Mouse (Mus musculus) ES-E14 (cell line): Measurements from ENCODE around the gene Sfxn2. TPM values are rescaled to one million over a fixed set of nuclear protein-coding genes. Genes with fewer than 3 reads are reported as not detected.

ENCODE experiments used
- DNase-seq: peaks from one replicate; pipeline ENCODE4 v3.0.0-alpha.2; 2013; ENCODE audit warnings: low read depth, low spot score
- H3K27ac ChIP-seq: 2 replicates; pipeline ENCODE4 v1.5.1; 2012; ENCODE audit warnings: low read depth, mild to moderate bottlenecking, low read length, moderate library complexity, mixed read lengths; ENCODE audit not compliant: poor library complexity, insufficient read depth, severe bottlenecking
- H3K36me3 ChIP-seq: 2 replicates; pipeline ENCODE4 v1.6.1; 2012; ENCODE audit warnings: mild to moderate bottlenecking, low read length, moderate library complexity, mixed read lengths; ENCODE audit not compliant: control insufficient read depth, poor library complexity, insufficient read depth, severe bottlenecking
- H3K4me1 ChIP-seq, 2 experiments: fragments of 150-350 bp in 1 of 2; sonication (generic) in 1 of 2; 2 replicates each; pipeline ENCODE4 v1.6.1; 2012; ENCODE audit warnings: low read length in 2 of 2, mild to moderate bottlenecking in 1 of 2, mixed read lengths in 1 of 2; ENCODE audit not compliant: control insufficient read depth in 2 of 2, insufficient read depth in 2 of 2, poor library complexity in 1 of 2
- H3K4me3 ChIP-seq, 2 experiments: fragments of 150-350 bp in 1 of 2; sonication (generic) in 1 of 2; 2 replicates each; pipeline ENCODE4 v1.5.1; 2012; ENCODE audit warnings: low read length in 2 of 2, low read depth in 1 of 2, mild to moderate bottlenecking in 1 of 2, mixed read lengths in 1 of 2; ENCODE audit not compliant: insufficient read depth in 1 of 2, poor library complexity in 1 of 2, severe bottlenecking in 1 of 2
- H3K9ac ChIP-seq: 2 replicates; pipeline ENCODE4 v1.6.1; 2012; ENCODE audit warnings: low read depth, mild to moderate bottlenecking, low read length, mixed read lengths; ENCODE audit not compliant: poor library complexity, insufficient read depth, severe bottlenecking
- H3K9me3 ChIP-seq: fragments of 150-350 bp; sonication (generic); 2 replicates; pipeline ENCODE4 v1.6.1; 2012; ENCODE audit warnings: low read depth, mild to moderate bottlenecking, low read length; ENCODE audit not compliant: control insufficient read depth, insufficient read depth
- CHD2 ChIP-seq: IDR thresholded peaks from 2 replicates; pipeline ENCODE4 v1.6.1; 2014; ENCODE audit warnings: mild to moderate bottlenecking, low read depth, low read length, inconsistent platforms
- HCFC1 ChIP-seq: IDR thresholded peaks from 2 replicates; pipeline ENCODE4 v1.6.1; 2012; ENCODE audit warnings: low read length, inconsistent platforms, borderline replicate concordance; ENCODE audit not compliant: insufficient read depth
- MAFK ChIP-seq: IDR thresholded peaks from 2 replicates; pipeline ENCODE4 v1.6.1; 2014; ENCODE audit warnings: mild to moderate bottlenecking, low read depth, low read length, inconsistent platforms; ENCODE audit not compliant: insufficient read depth
- ZC3H11A ChIP-seq: IDR thresholded peaks from 2 replicates; pipeline ENCODE4 v1.6.1; 2012; ENCODE audit warnings: low read depth, mild to moderate bottlenecking, inconsistent platforms, low read length, borderline replicate concordance
- ZNF384 ChIP-seq: IDR thresholded peaks from 2 replicates; pipeline ENCODE4 v1.6.1; 2012; ENCODE audit warnings: low read depth, low read length, inconsistent platforms
- in situ Hi-C, 2 experiments: fragments of 600-800 bp; cut with MboI; formaldehyde crosslinking; loops; one replicate each; pipeline ENCODE4 v1.15.1; 2025; ENCODE audit warnings: low sequenced_read_pairs in 2 of 2, inconsistent platforms in 1 of 2; ENCODE audit not compliant: unreplicated experiment in 2 of 2
- total RNA-seq: library from RNA; depleted of rRNA; stranded (reverse); fragments of 300-350 nt; gene quantifications from 2 replicates; pipeline ENCODE4 v1.2.3, GENCODE M21; 2012

The Sfxn2 gene
- total RNA-seq, 1 experiment = 11.4 TPM

- Histone ChIP-seq H3K4me1 (peaks cover 9 to 35% of the 10 kb centered on the region in 2 experiments), H3K9me3 (no peaks in the 10 kb centered on the region), H3K27ac (no peak overlapping the region), H3K36me3 (peaks cover 2% of the 10 kb centered on the region; the same call in 1 of the 2 replicates), H3K4me3 (no peak overlapping the region), H3K9ac (no peak overlapping the region)
- TF ChIP-seq MAFK (no peak), ZNF384 (no peak), ZC3H11A (no peak), HCFC1 (no peak), CHD2 (no peak)
- DNase-seq = no peak
- in situ Hi-C loops = no loop called here
These were observed 45.2 kb downstream of the Sfxn2 start for GRCm38 (mm10) chr19:46618322-46618721.

- DNase-seq = no peak
- Histone ChIP-seq H3K27ac (no peak overlapping the region), H3K36me3 (peaks cover 2% of the 10 kb centered on the region; the same call in 1 of the 2 replicates), H3K9me3 (no peaks in the 10 kb centered on the region), H3K9ac (no peak overlapping the region), H3K4me1 (peaks cover 13 to 42% of the 10 kb centered on the region in 2 experiments), H3K4me3 (no peak overlapping the region)
- TF ChIP-seq CHD2 (no peak), MAFK (no peak), HCFC1 (no peak), ZC3H11A (no peak), ZNF384 (no peak)
- in situ Hi-C loops = no loop called here
These were observed 45.8 kb downstream of the Sfxn2 start for GRCm38 (mm10) chr19:46619001-46619400.

DNA sequence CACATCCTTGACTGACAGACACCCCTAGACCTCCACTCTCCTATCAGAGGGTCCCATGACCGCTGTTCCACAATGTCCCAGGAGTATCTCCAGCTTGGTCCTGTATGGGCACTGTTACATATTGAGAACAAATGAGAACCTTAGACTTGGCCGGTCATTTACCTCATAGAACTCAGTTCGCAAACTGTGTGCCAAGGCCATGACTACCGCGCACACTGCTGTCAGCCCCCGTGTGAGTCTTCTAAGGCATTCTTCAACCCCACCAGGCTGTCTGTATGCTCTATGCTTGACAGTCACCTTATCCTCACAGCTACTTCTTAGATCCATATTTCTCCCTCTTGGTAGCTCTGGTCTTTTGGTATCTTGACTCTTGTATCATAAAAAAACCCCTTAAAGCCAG lies 46.4 kb downstream of the Sfxn2 start:
- in situ Hi-C loops = no loop called here
- TF ChIP-seq HCFC1 = no peak
- no peak for TF ChIP-seq CHD2
- no peak for TF ChIP-seq ZC3H11A
- no peak for TF ChIP-seq MAFK
- no peak for TF ChIP-seq ZNF384
- Histone ChIP-seq H3K36me3 (peaks cover 2% of the 10 kb centered on the region; the same call in 1 of the 2 replicates), H3K27ac (no peak overlapping the region), H3K9me3 (no peaks in the 10 kb centered on the region), H3K4me1 (peaks cover 13 to 46% of the 10 kb centered on the region in 2 experiments), H3K9ac (no peak overlapping the region), H3K4me3 (no peak overlapping the region)
- DNase-seq = no peak

GRCm38 (mm10) chr19:46620016-46620808 lies 47.0 kb downstream of the Sfxn2 start:
- Histone ChIP-seq H3K4me3 (no peak overlapping the region), H3K9me3 (no peaks in the 10 kb centered on the region), H3K36me3 (no peaks in the 10 kb centered on the region), H3K9ac (no peak overlapping the region), H3K4me1 (peaks cover 13 to 53% of the 10 kb centered on the region in 2 experiments), H3K27ac (no peak overlapping the region)
- TF ChIP-seq HCFC1 (no peak), MAFK (no peak), CHD2 (no peak), ZNF384 (no peak), ZC3H11A (no peak)
- no peak for DNase-seq
- in situ Hi-C loops = no loop called here
